Mouse (Mus musculus): ENCODE data around the gene Cyp1a2. TPM values are rescaled to one million over a fixed set of nuclear protein-coding genes. Genes with fewer than 3 reads are reported as not detected.

Cyp1a2 gene
- total RNA-seq, 4 experiments from 2014 or later = not detected

DNA sequence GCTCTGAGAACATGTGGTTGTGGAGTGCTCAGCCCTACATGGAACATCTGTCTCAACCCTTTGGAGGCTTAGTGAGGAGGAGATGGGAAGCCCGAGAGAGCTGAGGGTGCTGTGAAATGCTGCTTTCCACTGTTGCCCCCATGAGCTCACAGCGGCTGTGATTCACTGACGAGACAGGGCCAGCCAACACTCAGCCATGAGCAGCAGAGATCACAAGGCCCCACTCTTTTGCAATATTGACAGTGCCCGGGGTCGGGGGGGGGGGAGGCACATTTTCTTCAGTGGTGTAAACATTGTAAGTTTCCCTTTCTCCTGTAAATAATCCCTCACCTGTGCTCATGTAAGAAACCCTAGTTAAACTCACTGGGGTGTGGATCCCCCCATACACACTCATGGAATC lies 12.0 kb downstream of the Cyp1a2 start:
- DNase-seq (ENCODE audit: low spot score) = no peak

DNA sequence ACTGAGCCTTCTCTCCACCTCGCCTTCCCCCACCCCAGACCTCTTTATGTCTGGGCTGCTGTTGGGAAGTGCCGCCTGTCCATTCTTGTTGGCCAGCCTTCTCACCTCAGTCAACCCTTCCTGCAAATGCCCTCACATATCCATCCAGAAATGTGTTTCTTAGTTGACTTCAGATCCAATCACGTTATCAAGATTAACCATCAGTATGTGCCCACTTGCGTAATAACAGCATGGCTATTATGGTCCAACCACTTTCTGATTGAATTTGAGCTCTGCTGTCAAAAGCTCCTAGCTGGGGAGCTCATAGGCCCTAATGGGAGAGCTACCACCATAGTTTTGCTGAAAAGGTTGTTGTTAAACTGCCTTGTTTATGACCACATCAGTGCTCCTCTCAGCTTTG lies 12.5 kb downstream of the Cyp1a2 start:
- DNase-seq (ENCODE audit: low spot score) = no peak

- DNase-seq (ENCODE audit: low spot score) = no peak
Observed at GRCm38 (mm10) chr9:57669566-57669965, 13.9 kb downstream of the Cyp1a2 start.

GRCm38 (mm10) chr9:57668277-57668676 lies 15.2 kb downstream of the Cyp1a2 start:
- no peak for DNase-seq (ENCODE audit: low spot score)

GRCm38 (mm10) chr9:57667817-57668216 lies 15.7 kb downstream of the Cyp1a2 start:
- no peak for DNase-seq (ENCODE audit: low spot score)

DNA sequence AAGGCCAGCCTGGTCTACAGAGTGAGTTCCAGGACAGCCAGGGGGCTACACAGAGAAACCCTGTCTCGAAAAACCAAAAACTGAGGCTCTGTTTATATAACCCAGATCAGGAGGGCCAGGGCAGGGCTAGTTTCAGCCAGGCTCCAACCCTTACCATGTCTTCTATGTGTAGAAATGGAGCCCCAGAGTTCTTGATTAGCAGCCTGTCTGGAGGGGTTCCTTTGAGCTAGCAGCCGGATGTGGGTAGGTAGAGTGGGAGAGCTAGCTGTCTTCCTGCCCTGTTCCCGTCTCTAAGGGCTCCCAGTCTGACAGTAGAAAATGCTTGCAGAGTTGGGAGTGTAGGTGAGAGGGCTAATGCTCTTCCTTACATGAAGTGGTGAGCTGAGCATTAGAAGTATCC lies 16.4 kb downstream of the Cyp1a2 start:
- no peak for DNase-seq (ENCODE audit: low spot score)

DNA sequence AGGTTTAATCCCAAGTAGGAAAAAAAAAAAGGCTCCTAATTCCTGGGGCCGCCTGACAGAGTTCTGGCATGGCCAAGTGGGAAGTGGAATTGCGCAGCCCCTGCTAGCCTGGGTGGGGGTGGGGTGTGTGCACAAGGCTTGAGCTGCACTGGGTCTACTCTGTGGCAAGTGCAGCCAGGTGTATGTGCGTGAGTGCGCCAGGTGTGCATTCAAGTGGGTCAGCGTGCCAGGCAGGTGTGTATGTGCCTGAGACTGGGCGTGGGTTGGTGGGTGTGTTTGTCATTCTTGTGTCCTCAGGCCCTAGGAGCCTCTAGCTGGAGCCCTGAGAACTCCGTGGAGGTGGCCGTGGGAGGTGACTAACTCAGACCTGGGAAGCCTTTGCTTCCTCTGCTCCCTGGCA lies 17.0 kb downstream of the Cyp1a2 start:
- DNase-seq (ENCODE audit: low spot score) = no peak

GRCm38 (mm10) chr9:57664616-57665015 lies 18.9 kb downstream of the Cyp1a2 start:
- DNase-seq (ENCODE audit: low spot score) = no peak

DNA sequence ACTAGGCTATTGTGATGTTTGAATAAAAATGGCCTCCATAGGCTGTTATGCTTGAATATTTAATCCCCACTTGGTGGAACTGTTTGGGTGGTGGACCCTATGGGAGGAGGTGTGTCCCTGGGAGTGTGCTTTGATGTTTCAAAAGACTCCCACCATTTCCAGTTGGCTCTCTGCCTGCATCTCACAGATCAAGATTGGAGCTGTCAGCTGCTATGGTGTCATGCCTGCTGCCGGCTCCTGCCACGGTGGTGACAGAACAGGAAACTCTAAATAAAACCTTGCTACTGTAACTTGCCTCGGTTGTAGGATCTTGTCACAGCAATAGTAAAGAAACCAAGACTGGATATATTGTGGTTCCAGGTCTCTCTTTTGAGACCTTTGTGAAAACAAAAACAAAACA lies 22.0 kb downstream of the Cyp1a2 start:
- no peak for DNase-seq (ENCODE audit: low spot score)

DNA sequence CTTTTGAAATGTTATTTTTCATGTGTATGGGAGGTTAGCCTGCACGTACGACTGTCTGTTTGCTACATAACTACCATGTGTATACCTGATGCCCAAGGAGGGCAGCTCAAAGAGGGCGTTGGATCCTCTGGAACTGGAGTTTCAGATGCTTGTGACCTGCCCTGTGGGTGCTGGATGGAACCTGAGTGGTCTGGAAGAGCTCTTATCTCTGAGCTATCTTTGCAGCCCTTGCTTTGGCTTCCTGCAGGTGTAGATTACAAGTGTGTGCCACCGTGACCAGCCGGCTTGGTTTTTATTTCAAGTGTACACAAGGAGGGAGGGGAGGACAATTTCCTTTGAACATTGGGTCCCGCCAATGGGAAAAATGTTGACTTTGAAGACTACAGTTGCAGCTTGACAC lies 23.0 kb downstream of the Cyp1a2 start:
- DNase-seq (ENCODE audit: low spot score) = no peak

- peak; percentile 82 for DNase-seq (ENCODE audit: low spot score)
Observed at GRCm38 (mm10) chr9:57659774-57660173, 23.7 kb downstream of the Cyp1a2 start.

DNA sequence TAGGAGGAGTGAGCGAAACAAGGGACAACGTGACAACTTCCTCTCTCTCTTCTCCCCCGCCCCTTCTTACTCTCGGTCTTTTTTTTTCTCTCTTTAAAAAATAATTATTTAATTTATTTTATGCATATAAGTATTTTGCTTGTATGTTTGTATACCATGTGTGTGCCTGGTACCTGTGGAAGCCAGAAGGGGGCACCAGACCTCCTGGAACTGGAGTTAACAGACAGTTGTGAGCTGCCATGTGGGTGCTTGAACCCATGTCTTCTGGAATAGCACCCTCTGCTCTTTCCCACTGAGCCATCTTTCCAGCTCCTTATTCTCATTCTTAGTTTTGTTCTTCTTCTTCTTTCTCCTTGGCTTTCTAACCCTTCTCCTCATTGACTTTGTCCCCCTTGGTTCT lies 24.5 kb downstream of the Cyp1a2 start:
- no peak for DNase-seq (ENCODE audit: low spot score)

- DNase-seq (ENCODE audit: low spot score) = no peak
Observed at GRCm38 (mm10) chr9:57657843-57658242, 25.7 kb downstream of the Cyp1a2 start.

DNA sequence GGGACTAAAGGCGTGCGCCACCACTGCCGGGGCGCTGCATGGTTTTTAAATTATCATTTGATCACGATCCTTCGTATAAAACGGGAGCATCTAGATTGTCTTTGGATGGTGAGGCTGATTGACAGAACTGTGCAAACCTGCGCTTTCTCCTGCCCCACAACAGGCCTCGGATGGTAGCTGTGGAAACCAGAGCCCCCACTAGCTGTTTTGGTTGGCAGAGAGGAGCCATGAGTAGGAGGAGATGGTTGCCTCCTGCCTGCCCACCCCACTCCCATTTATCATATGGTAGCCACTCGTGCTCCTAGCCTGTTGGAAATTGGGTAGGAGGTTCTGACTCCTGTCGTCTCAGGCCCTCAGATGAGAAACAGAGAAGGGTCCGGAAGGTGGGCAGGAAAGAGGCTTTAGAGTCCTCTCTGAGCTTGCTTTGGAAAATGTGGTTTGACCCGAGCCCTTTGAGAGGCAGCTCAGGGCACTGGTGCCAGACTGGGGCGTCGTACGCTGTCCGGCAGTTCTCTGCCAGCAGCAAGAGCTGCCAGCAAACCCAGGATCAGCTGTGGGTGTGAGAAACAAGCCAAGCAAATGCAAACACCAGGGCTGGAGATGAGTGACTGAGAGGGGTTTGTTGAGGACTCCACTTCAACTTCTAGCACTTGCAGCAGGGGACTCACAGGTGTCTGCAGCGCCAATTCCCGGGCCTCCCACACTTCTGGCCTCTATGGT lies 26.7 kb downstream of the Cyp1a2 start:
- DNase-seq (ENCODE audit: low spot score) = no peak

GRCm38 (mm10) chr9:57655749-57656148 lies 27.8 kb downstream of the Cyp1a2 start:
- DNase-seq (ENCODE audit: low spot score) = peak; percentile 94

GRCm38 (mm10) chr9:57654966-57655365 lies 28.5 kb downstream of the Cyp1a2 start:
- DNase-seq (ENCODE audit: low spot score) = no peak

DNA sequence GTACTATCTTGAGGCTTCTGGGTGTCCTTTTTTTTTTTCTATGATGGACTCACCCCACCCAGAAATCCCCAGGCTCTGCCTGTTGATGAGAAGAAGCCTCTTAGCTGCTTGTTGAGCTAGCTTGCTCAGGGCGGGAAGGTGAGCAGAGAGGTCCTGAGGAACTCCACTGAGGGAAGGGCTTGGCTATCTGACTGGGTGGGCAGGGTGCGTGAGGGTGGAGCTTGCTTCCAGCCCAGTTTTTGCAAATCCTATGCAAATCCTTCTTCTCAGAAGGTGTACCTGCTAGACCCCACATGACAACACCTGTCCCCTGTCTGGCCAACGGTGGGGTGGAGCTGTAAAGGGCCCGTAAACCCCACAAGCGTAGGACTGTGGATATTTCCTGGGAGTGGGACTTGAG lies 30.2 kb downstream of the Cyp1a2 start, which contains the start of gene Csk:
Gene Csk (minus strand): TSS at position 349 of the 400 bp plus-strand sequence.
- no peak for DNase-seq (ENCODE audit: low spot score)

GRCm38 (mm10) chr9:57652855-57653254 lies 30.6 kb downstream of the Cyp1a2 start:
- no peak for DNase-seq (ENCODE audit: low spot score)

DNA sequence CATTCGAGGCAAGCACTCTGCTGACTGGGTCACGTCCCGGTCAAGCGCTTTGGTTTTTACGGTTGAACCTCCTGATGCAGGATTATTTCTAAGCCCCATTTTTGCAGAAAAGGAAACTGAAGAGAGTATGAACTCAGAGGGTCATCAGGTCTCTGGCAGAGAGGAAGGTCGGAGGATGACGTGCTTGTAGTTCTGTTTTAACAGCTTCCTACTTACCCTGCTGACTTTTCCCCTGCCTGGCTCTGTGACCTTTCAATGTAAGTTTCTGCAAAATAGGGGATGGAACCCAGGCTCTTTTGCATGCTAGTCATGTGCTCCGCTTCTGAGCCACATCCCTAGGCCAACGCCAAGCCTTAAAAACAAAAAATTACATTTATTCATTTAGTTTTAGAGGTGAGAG lies 31.2 kb downstream of the Cyp1a2 start:
- no peak for DNase-seq (ENCODE audit: low spot score)

DNA sequence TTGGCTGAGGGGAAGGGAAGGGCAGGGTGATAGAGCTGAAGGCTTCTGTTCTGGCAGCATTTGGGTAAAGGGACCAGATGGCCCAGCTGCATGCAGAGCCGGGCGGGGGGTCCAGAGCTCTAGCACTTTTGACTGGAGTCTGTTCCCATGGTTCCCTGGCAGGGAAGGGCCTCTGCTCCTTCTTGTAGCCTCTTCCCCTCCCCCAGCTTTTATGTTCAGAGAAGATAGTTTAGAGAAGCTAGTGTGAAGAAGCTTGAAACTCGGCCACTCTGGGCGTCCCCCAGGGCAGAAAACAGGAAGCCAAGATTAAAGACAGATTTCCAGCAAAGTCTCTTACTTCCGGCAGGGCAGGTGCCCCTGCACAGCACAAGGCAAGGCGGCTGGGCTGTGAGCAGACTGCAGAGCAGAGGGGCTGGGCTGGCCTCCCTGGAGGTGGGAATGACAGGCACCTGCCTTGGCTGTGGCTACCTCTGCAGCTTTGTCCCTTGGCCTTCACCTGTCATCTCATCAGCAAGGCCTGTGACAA lies 32.7 kb downstream of the Cyp1a2 start:
- no peak for DNase-seq (ENCODE audit: low spot score)

GRCm38 (mm10) chr9:57650130-57650785 lies 33.2 kb downstream of the Cyp1a2 start:
- no peak for DNase-seq (ENCODE audit: low spot score)

- no peak for DNase-seq (ENCODE audit: low spot score)
Observed at GRCm38 (mm10) chr9:57647286-57648108, 36.0 kb downstream of the Cyp1a2 start.

Measured in heart, adult 8-10 months (tissue).